Mouse (Mus musculus): Measurements from ENCODE around the gene En2. TPM values are rescaled to one million over a fixed set of nuclear protein-coding genes. Genes with fewer than 3 reads are reported as not detected.

The En2 gene
- 0.58 and 0.71 TPM in 2 replicates for polyA plus RNA-seq (2015; fragmentation: Nextera tagmentation; extraction: Ambion mirVana)

DNA sequence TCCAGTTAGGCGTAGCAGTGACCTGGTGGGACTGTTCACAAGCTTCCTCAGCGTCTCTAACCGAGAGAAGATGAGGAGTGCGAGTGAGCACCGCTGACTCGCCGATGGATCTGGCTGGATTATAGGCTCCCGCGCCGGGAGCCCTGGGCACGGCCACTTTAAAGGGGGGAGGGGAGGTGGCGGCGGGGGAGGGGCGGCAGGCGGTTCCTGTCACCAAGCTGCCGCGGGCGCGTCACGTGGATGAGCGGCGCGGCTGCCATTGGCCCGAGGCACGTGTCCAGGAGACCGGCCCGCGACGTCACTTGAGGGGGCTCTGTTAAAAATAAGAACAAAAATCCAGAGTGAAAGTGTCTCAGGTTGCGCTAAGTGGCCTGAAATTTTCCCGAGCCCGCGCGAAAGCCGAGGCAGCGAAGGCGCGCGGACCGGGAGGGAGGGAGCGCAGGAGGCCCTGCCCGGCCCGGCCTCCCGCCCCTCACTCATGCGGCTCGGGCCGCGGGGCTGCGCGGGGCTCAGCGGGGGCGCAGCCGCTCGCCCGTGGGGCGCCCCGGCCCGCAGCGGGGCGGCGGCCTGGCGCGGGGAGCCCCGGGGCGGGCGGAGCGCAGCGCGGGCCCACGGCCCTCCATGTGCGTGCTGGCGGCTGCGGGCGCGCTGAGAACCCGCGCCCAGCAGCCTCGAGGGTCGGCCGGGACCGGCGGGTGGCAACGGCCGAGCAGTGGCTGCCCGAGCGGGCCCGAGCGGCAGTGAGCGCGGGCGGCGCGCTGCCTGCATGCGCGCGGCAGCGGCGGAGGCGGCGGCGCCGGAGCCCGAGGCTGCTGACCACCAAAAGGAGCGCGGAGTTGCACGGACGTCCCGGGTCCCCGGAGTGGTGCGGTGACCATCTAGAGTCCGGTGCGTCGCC, at the start of gene En2:
En2 (plus strand) TSS at position 337 of the 898 bp plus-strand sequence.
- H3K9ac ChIP-seq: peak within 1 kb of the TSS; percentile 77
- H3K4me3 ChIP-seq: peak within 1 kb of the TSS; percentile 49
- no peaks in the 10 kb centered on the region for H3K9me3 ChIP-seq
- WGBS: under 1% methylated on average over 103 of the region's 113 CpGs
- no peaks in the 10 kb centered on the region for H3K36me3 ChIP-seq
- H3K4me2 ChIP-seq: peak within 1 kb of the TSS; percentile 60
- peak within 1 kb of the TSS; percentile 83 for H3K27ac ChIP-seq
- peaks cover 31% of the 10 kb centered on the region for H3K4me1 ChIP-seq (replicated peaks)
- H3K27me3 ChIP-seq: peaks cover 92% of the 10 kb centered on the region
- peak; percentile 79 for ATAC-seq (ENCODE audit: low FRiP score)

DNA sequence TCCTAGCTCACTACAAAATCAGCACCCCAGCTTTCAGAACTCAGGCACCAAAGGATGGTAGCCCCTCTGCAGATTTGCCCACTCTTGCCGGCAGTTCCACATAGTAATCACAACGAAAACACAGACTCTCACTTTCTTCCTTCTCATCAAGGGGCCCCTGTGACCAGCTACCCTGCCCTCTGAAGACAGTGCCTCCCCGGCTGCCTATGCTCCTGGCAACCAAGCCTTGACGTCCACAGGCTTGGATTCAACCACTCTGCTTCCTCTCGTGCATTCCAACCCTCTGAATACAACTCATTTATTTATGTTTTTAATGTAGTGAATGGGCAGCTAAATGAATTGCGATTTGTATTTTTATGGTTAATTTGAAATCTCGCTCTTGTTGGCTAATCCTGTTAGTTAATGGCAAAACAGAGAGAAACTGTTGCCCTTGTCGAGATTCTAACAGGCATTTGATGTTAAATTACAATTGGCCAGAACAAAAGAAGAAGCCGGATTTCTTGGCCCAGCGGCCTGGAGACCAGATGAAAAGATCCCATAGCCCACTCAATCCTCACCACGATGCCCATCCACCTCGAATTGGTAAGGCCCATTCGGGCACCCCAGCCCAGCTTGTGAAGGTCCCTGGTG, 48.1 kb upstream of the En2 start:
- H3K27me3 ChIP-seq: peaks cover 70% of the 10 kb centered on the region
- peak overlapping the region; percentile 27 for H3K4me3 ChIP-seq
- peak overlapping the region; percentile 51 for H3K4me2 ChIP-seq
- H3K9me3 ChIP-seq: no peaks in the 10 kb centered on the region
- H3K9ac ChIP-seq: 0 out of 2 replicates have a peak overlapping the region, but pooled peaks have one; percentile 46
- no peaks in the 10 kb centered on the region for H3K36me3 ChIP-seq
- peaks cover 11% of the 10 kb centered on the region for H3K4me1 ChIP-seq (replicated peaks)
- 0 out of 2 replicates have a peak overlapping the region, but pooled peaks have one; percentile 44 for H3K27ac ChIP-seq
- WGBS: 4% methylated on average over 13 of the region's 13 CpGs
- no peak for ATAC-seq (ENCODE audit: low FRiP score)

DNA sequence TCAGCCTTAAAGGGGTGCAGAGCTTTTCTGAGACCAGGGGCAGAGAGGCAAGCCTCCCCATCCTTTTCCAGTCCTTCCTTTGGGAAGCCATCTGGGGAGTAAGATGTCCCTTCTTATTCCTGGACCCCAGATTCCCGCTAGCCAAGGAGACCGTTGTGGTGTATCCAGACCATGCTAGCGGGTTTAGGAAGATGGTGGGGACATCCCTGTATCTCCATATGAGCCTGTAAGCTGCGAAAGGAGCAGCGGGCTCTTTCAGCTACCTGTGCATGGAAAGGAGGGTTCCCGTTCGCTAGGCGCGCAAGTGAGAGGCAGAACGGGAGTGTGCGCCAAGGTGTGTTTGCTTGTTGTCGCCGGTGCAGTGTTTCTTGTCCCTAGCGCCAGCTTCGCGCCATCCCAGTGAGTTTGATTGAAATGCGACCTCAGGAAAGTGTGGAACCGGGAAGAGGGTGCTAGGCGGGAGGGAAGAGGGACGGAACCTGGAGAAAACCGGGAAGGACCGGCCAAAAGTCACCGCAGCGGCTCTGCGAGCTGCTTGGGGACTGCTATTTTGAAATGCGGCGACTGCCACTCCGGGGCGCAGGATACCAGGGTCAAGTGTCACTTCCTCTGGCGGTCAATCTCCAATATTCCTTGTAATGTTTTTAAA, 47.5 kb upstream of the En2 start:
- Histone ChIP-seq H3K9ac (peak overlapping the region; percentile 46; the same call in 1 of the 2 replicates), H3K4me2 (peak overlapping the region; percentile 51), H3K36me3 (no peaks in the 10 kb centered on the region), H3K4me1 (replicated peaks) (peaks cover 11% of the 10 kb centered on the region), H3K27me3 (peaks cover 77% of the 10 kb centered on the region), H3K9me3 (no peaks in the 10 kb centered on the region), H3K4me3 (peak overlapping the region; percentile 27), H3K27ac (0 out of 2 replicates have a peak overlapping the region, but pooled peaks have one; percentile 44)
- WGBS: under 1% methylated on average over 30 of the region's 30 CpGs
- no peak for ATAC-seq (ENCODE audit: low FRiP score)

DNA sequence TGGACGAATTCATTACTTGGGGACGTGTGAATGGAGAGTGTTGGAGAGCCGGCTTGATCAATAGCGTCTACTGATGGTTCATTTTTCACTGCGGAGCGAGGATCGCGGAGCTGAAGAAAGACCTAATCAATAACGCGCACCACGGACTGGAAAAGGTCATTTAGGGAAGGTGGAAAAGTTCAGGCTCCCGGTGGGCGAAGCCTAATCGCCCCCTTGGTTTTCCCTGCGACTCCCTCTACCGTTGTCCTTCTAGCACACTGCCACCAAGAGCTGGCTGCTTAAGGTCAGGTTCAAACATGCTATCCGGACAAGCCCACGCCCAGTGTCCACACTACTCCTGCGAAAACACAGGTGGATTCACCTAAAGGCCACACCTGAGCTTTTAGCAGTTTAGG, 47.0 kb upstream of the En2 start:
- Histone ChIP-seq H3K4me1 (replicated peaks) (peaks cover 11% of the 10 kb centered on the region), H3K9me3 (no peaks in the 10 kb centered on the region), H3K4me2 (peak overlapping the region; percentile 51), H3K4me3 (peak overlapping the region; percentile 27), H3K36me3 (no peaks in the 10 kb centered on the region), H3K27me3 (peaks cover 82% of the 10 kb centered on the region), H3K9ac (peak overlapping the region; percentile 46; the same call in 1 of the 2 replicates), H3K27ac (no peak overlapping the region)
- ATAC-seq (ENCODE audit: low FRiP score): no peak
- 2% methylated on average over 19 of the region's 19 CpGs for WGBS

DNA sequence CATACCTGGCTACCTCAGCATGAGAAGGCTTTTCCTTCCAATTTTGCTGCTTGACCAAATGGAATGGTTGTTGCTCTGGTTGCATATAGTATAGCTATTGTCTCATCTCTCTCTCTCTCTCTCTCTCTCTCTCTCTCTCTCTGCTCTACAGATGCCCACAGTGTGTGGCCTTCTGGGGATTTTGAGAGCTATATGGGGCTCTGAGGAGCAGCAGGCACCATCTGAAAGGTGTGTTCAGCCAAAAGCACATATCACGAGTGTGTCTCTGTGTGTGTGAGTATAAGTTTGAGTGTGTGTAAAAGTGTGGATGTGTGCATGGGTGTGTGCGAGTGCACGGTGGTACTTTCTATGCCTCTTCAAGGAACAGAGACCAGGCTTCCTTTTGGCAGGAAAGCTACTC, 45.9 kb upstream of the En2 start:
- Histone ChIP-seq H3K9ac (no peak overlapping the region), H3K9me3 (no peaks in the 10 kb centered on the region), H3K4me1 (replicated peaks) (peaks cover 20% of the 10 kb centered on the region), H3K27me3 (peaks cover 82% of the 10 kb centered on the region), H3K4me3 (no peak overlapping the region), H3K27ac (no peak overlapping the region), H3K4me2 (no peak overlapping the region), H3K36me3 (no peaks in the 10 kb centered on the region)
- no peak for ATAC-seq (ENCODE audit: low FRiP score)
- 22% methylated on average over 3 of the region's 3 CpGs for WGBS

DNA sequence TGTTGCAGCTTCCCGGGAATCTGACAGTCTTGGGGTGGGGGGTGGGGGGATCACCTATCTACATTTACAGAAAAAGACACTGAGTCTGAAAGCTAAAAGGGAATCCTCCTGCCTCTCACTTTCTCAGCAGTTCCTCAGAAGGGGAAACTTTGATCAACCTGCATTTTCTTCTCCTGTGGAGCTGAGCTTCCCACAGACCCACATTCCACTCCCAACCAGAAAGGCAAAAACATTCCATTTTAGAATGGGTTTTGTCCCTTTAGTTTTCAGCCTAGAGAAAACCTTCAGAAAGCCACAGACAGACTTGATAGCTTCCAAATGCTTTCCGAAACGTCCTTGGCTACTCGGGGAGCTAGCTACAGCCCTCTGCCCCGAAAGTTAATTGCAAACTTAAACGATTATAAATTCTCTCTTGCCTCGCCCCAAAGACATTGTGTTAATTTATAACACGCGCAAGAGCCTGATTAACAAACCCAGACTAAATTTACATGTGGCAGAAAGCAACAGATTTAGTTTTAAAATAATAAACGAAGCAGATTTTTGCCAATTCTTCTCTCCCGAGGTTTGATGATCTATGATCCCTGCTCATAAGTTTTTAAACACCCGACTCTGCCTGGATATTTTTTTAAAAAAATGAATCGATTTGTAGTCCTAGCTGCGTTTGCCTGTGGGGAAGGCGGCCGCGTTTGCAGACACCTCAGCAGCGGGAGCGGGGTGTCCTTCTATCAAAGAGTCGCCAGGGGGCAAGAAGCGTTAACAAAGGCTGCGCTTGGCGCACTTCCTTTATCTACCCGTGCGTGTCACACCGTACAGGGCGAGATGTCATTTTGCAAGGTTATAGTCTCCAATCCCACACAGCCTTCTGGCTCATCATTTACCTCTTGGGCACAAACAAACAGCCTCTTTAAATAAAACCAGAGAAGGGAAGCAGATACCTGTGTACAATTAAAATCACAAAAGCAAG, 42.7 kb upstream of the En2 start:
- WGBS: 1% methylated on average over 27 of the region's 27 CpGs
- Histone ChIP-seq H3K27me3 (peaks cover 97% of the 10 kb centered on the region), H3K4me1 (replicated peaks) (peaks cover 20% of the 10 kb centered on the region), H3K9me3 (no peaks in the 10 kb centered on the region), H3K4me2 (peak overlapping the region; percentile 32), H3K36me3 (no peaks in the 10 kb centered on the region), H3K27ac (no peak overlapping the region), H3K4me3 (peak overlapping the region; percentile 14), H3K9ac (no peak overlapping the region)
- ATAC-seq (ENCODE audit: low FRiP score): peak; percentile 75

DNA sequence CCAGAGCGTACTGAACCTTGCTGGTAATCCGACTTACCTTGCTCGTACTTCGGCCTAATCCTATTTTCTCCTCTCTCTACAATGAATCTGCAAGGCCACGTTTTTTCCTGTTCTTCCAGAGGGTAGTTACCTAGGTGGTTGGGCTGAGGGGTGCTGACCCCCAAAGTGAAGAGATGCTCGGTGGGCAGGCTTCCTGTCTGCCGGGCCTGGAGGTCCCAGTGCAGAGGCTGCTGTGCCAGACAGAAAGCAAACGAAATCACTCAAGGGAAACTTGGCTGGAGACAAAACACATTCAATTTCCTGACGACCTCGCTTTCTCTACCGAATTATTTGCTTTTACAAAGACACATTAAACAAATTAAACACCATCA, 42.1 kb upstream of the En2 start:
- Histone ChIP-seq H3K9me3 (no peaks in the 10 kb centered on the region), H3K27ac (no peak overlapping the region), H3K4me2 (peak overlapping the region; percentile 32), H3K36me3 (no peaks in the 10 kb centered on the region), H3K27me3 (peaks cover 97% of the 10 kb centered on the region), H3K4me1 (replicated peaks) (peaks cover 13% of the 10 kb centered on the region), H3K4me3 (peak overlapping the region; percentile 14; the same call in 1 of the 2 replicates), H3K9ac (no peak overlapping the region)
- ATAC-seq (ENCODE audit: low FRiP score): 0 out of 2 replicates have a peak, but pooled peaks have one; percentile 38
- WGBS: 4% methylated on average over 11 of the region's 11 CpGs

DNA sequence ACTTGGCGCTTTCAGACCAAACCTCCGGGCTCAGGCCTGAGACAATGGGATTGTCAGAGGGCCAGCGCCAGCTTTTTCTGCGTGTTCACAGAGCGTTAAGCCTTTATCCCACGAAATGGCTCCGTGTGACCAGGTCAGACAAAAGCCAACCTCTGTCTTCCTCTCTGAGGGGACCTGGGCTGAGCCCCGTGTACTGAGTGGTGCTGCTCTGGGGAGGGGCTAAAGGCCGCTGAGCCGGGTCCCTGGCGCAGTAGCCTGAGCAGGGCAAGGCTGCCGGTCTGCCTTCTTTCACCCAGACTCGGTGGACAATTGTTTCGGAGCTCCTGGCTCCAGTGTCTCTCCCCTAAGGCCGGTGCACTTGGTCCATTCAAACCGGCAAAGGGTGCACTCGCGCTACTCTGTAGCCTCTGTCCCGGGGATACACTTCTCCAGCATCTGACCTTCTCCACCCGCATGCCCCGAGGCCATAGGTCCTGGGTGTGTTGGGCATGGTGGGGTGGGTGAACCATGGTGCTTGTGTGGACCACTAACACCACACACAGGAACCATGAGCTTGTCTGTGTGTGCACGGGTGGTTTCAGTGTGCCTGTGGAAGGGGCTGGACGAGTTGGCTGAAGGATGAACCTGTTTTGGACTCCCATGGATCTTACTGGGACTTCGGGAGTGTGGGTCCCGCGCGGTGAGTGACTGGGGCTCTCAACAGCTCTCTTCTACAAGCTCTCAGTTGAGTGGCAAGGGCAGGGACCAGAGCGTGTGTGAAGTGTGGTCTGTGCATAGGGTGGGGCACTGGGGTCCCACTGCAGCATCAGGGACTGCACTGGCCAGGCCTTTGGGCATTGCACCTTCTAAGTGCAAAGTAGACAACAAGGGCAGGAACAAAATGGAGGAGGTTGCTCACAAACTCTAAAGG, 40.9 kb upstream of the En2 start:
- Histone ChIP-seq H3K9me3 (no peaks in the 10 kb centered on the region), H3K27ac (0 out of 2 replicates have a peak overlapping the region, but pooled peaks have one; percentile 12), H3K4me3 (peak overlapping the region; percentile 11; the same call in 1 of the 2 replicates), H3K9ac (peak overlapping the region; percentile 43; the same call in 1 of the 2 replicates), H3K4me1 (replicated peaks) (peaks cover 11% of the 10 kb centered on the region), H3K27me3 (peaks cover 95% of the 10 kb centered on the region), H3K36me3 (no peaks in the 10 kb centered on the region), H3K4me2 (peak overlapping the region; percentile 29)
- peak; percentile 61; the same call in 1 of the 2 replicates for ATAC-seq (ENCODE audit: low FRiP score)
- WGBS: 5% methylated on average over 28 of the region's 28 CpGs

DNA sequence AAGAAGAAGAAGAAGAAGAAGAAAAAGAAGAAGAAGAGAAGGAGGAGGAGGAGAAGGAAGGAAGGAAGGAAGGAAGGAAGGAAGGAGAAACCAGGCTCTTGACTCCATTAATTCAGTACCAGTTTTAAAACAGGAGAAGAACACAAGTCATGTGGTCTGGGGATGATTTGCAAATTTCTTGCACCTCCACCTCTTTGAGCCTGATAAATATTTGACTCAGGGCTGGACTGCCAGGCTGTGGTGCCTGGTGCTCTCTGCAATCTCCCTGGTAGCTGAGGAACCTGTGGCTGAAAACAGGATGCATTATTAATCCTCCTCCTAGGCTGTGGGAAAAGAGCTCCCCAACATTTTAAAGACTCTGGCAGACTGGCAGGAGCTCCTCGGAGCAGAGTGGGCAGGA, 36.6 kb upstream of the En2 start:
- Histone ChIP-seq H3K27me3 (peaks cover 82% of the 10 kb centered on the region), H3K4me3 (no peak overlapping the region), H3K9me3 (no peaks in the 10 kb centered on the region)

DNA sequence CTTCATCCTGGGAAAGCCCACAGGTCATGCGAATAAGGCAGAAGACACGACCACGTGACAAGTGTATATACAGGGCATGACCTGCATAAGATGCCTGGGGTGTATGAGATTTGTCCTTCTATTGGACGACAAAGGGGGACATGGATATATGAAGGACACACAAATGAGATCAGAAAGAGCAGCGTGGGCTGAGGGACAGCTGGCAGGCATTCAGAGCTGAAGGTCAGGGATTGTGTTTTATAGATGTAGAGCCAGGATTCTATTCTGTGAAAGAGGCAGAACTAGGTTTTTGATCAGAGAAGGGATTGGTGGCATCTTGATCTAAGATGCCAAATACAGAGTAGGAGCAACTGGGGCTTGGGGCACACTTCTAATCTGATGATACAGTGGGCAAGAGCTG, 33.3 kb upstream of the En2 start:
- Histone ChIP-seq H3K27me3 (peaks cover 58% of the 10 kb centered on the region), H3K4me1 (replicated peaks) (no peaks in the 10 kb centered on the region), H3K27ac (no peak overlapping the region), H3K4me3 (no peak overlapping the region), H3K9ac (no peak overlapping the region), H3K36me3 (no peaks in the 10 kb centered on the region), H3K9me3 (no peaks in the 10 kb centered on the region), H3K4me2 (no peak overlapping the region)
- WGBS: 86% methylated on average over 5 of the region's 5 CpGs
- ATAC-seq (ENCODE audit: low FRiP score): no peak

More for the DNA sequence above, 36.6 kb upstream of the En2 start:
- ATAC-seq (ENCODE audit: low FRiP score): no peak
- Histone ChIP-seq H3K36me3 (no peaks in the 10 kb centered on the region), H3K27ac (no peak overlapping the region), H3K4me2 (no peak overlapping the region), H3K4me1 (replicated peaks) (peaks cover 9% of the 10 kb centered on the region), H3K9ac (no peak overlapping the region)
- 44% methylated on average over 1 of the region's 1 CpGs for WGBS
